Mouse (Mus musculus) hindbrain, embryonic 14.5 days (tissue): ENCODE data around the gene 4931428F04Rik. TPM values are rescaled to one million over a fixed set of nuclear protein-coding genes. Genes with fewer than 3 reads are reported as not detected.
"Not testable (repeated sequence)": the region's sequence is repeated elsewhere in the genome, so short reads cannot be mapped to it uniquely, and the experiment has no call there.

Experiments used
- ATAC-seq: fragments of 200-750 bp; cut with Nextera tagmentation; 2 replicates; pipeline ENCODE4 v1.8.0; 2017; ENCODE audit warnings: moderate number of reproducible peaks, mild to moderate bottlenecking, moderate TSS enrichment, moderate library complexity; ENCODE audit not compliant: low FRiP score
- DNase-seq: peaks from one replicate; pipeline ENCODE4 v3.0.0-alpha.2; 2015; ENCODE audit warnings: low spot score
- H3K27ac ChIP-seq: fragments of 300-500 bp; sonication (generic); 2 replicates; pipeline ENCODE4 v1.5.1; 2014; ENCODE audit warnings: mild to moderate bottlenecking, moderate library complexity
- H3K27me3 ChIP-seq: fragments of 300-500 bp; sonication (generic); 2 replicates; pipeline ENCODE4 v1.6.1; 2014; ENCODE audit warnings: mild to moderate bottlenecking, low read length, mixed read lengths; ENCODE audit not compliant: control insufficient read depth, insufficient read depth
- H3K36me3 ChIP-seq: fragments of 300-500 bp; sonication (generic); replicated peaks from 2 replicates; pipeline ENCODE4 v1.6.1; 2014; ENCODE audit not compliant: control insufficient read depth, insufficient read depth
- H3K4me1 ChIP-seq: fragments of 300-500 bp; sonication (generic); replicated peaks from 2 replicates; pipeline ENCODE4 v1.6.1; 2014; ENCODE audit warnings: antibody characterized with exemption, low read length, mixed read lengths; ENCODE audit not compliant: control insufficient read depth, insufficient read depth
- H3K4me2 ChIP-seq: fragments of 300-500 bp; sonication (generic); replicated peaks from 2 replicates; pipeline ENCODE4 v1.6.1; 2014; ENCODE audit warnings: mild to moderate bottlenecking, moderate library complexity
- H3K4me3 ChIP-seq: fragments of 300-500 bp; sonication (generic); replicated peaks from 2 replicates; pipeline ENCODE4 v1.5.1; 2014; ENCODE audit warnings: mild to moderate bottlenecking, low read length
- H3K9ac ChIP-seq: fragments of 300-500 bp; sonication (generic); 2 replicates; pipeline ENCODE4 v1.6.1; 2014
- H3K9me3 ChIP-seq: fragments of 300-500 bp; sonication (generic); 2 replicates; pipeline ENCODE4 v1.6.1; 2016; ENCODE audit warnings: low read length; ENCODE audit not compliant: control insufficient read depth
- WGBS: fragments of 180-500 bp; shearing (Covaris S2); extraction: QIAGEN DNeasy Blood & Tissue Kit; methylation state at CpG from one replicate; pipeline ENCODE4 v1.1.7; 2014; 5-methylcytosine and 5-hydroxymethylcytosine counted together
- microRNA counts: library from miRNA; unstranded; fragments of <30 nt; microRNA quantifications from one replicate; lab custom pipeline; 2016
- microRNA-seq: library from miRNA; unstranded; fragments of <30 nt; microRNA quantifications from one replicate; pipeline ENCODE4, GENCODE M21; 2016
- polyA plus RNA-seq: library from polyadenylated mRNA; unstranded; fragments of >200 nt; fragmentation: Nextera tagmentation; extraction: Ambion mirVana; gene quantifications from 2 replicates; pipeline ENCODE4 v1.2.1, GENCODE M21; 2014

4931428F04Rik gene
- polyA plus RNA-seq, 1 experiment from 2014 or later: 101 TPM

DNA sequence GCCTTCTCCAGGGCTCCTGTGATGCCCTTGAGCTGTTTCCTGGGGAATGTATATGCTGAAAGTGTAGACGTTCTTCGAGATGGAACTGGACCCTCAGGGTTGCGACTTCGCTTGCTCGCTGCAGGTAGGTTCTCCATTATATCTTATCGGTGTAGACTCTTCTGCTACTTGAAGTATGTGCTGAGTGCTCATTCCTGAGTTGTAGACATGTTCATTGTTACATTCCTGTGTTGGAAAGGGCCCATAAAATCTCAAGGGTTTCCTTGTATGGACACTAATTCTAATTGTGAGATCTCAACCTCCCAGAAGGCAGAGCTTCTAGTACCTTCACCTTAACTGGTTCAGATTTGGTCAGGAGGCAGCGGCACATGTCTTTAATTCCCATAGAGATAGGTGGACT is 48.6 kb downstream of the 4931428F04Rik start:
- 97% methylated on average over 7 of the region's 7 CpGs for WGBS
- Histone ChIP-seq H3K4me3 (no peak overlapping the region), H3K36me3 (peaks cover 48% of the 10 kb centered on the region), H3K4me2 (no peak overlapping the region), H3K27ac (no peak overlapping the region), H3K9ac (no peak overlapping the region), H3K4me1 (no peaks in the 10 kb centered on the region), H3K9me3 (no peaks in the 10 kb centered on the region), H3K27me3 (no peaks in the 10 kb centered on the region)
- no peak for DNase-seq
- ATAC-seq: no peak

- Histone ChIP-seq H3K36me3 (peaks cover 76% of the 10 kb centered on the region), H3K9me3 (no peaks in the 10 kb centered on the region), H3K4me1 (no peaks in the 10 kb centered on the region), H3K4me2 (no peak overlapping the region), H3K27me3 (no peaks in the 10 kb centered on the region), H3K9ac (no peak overlapping the region), H3K4me3 (no peak overlapping the region), H3K27ac (no peak overlapping the region)
- 92% methylated on average over 14 of the region's 14 CpGs for WGBS
- DNase-seq (no peak), ATAC-seq (no peak)
Observed at GRCm38 (mm10) chr8:105237442-105238142, 52.1 kb downstream of the 4931428F04Rik start.

DNA sequence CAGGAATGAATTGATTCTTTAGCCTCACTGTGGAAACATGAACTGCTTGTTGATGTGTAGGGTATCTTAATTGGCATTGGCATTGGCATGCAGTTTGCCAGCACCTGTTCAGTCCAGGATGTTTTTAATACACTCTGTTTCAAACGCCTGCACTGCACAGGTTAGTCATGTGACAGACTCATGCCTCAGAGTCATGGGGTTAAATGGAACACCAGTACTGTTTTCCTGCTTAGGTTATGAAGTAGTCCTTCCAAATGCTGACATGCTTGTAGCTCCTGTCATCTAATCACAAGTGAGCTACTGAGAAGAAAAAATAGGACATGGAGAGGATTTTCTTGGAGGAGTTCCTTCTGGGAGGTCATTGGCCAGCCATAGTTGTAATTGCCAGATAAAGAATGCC is 54.5 kb downstream of the 4931428F04Rik start:
- H3K9me3 ChIP-seq: no peaks in the 10 kb centered on the region
- ATAC-seq: no peak
- H3K36me3 ChIP-seq: peaks cover 58% of the 10 kb centered on the region
- no peak overlapping the region for H3K4me3 ChIP-seq
- no peaks in the 10 kb centered on the region for H3K27me3 ChIP-seq
- WGBS: 87% methylated on average over 1 of the region's 1 CpGs
- no peak overlapping the region for H3K27ac ChIP-seq
- no peaks in the 10 kb centered on the region for H3K4me1 ChIP-seq
- no peak for DNase-seq
- no peak overlapping the region for H3K4me2 ChIP-seq
- H3K9ac ChIP-seq: no peak overlapping the region

GRCm38 (mm10) chr8:105233126-105233935 is 56.3 kb downstream of the 4931428F04Rik start:
- H3K27ac ChIP-seq: no peak overlapping the region
- no peaks in the 10 kb centered on the region for H3K4me1 ChIP-seq
- DNase-seq (no peak), ATAC-seq (no peak)
- H3K9me3 ChIP-seq: no peaks in the 10 kb centered on the region
- no peak overlapping the region for H3K4me3 ChIP-seq
- H3K4me2 ChIP-seq: no peak overlapping the region
- 89% methylated on average over 1 of the region's 1 CpGs for WGBS
- no peaks in the 10 kb centered on the region for H3K27me3 ChIP-seq
- peaks cover 39% of the 10 kb centered on the region for H3K36me3 ChIP-seq
- H3K9ac ChIP-seq: no peak overlapping the region

- not testable (repeated sequence) for H3K4me1 ChIP-seq, H3K27ac ChIP-seq, H3K9ac ChIP-seq, H3K4me3 ChIP-seq, DNase-seq, H3K4me2 ChIP-seq, H3K27me3 ChIP-seq, H3K9me3 ChIP-seq, ATAC-seq
- peaks cover 38% of the 10 kb centered on the region for H3K36me3 ChIP-seq
- 95% methylated on average over 4 of the region's 4 CpGs for WGBS
Observed at GRCm38 (mm10) chr8:105232321-105232693, 57.4 kb downstream of the 4931428F04Rik start.

DNA sequence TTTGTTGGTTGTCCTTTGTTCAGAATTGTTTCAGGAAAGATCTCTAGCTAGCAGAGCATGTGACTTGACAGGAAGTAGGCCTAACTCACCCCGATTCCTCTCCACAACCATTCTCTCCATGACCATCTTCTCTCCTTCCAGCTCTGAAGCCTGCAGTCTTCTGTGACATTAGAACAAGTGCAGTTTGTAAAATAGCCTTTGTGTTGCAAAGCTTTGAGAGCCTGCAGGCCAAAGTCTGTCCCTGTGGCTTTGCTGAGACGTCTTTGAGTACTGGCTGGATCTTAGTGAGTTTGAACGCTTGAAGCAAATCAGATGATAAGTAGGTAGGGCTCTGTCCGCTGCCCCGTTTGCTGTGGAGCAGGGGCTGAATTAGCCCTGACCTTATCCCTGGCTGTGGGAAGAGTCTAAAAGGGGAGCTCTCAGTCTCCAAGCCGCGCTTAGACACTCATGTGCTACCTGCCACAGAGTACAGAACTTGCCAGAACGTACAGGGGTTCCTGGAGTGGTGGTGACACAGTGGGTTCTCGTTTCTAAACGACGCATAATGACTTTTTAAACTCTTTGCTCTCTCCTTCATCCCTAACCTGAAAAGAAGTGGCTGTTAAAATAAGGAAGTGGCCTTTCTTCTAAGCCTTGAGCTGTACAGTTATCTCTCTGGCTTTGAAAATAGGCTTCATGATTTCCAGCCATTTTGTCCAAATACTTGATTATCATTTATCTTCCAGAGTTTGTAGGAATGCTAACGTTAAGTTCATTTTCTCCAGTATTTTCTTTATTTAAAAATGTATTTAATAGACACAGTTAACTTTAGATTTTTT is 58.0 kb downstream of the 4931428F04Rik start:
- DNase-seq (no peak), ATAC-seq (no peak)
- H3K9me3 ChIP-seq: no peaks in the 10 kb centered on the region
- no peak overlapping the region for H3K9ac ChIP-seq
- H3K27ac ChIP-seq: no peak overlapping the region
- H3K36me3 ChIP-seq: peaks cover 38% of the 10 kb centered on the region
- no peak overlapping the region for H3K4me3 ChIP-seq
- no peak overlapping the region for H3K4me2 ChIP-seq
- no peaks in the 10 kb centered on the region for H3K27me3 ChIP-seq
- H3K4me1 ChIP-seq: no peaks in the 10 kb centered on the region
- WGBS: 85% methylated on average over 12 of the region's 12 CpGs

MicroRNAs encoded within 50 kb of the gene (microRNA counts, 519-probe panel; counts per million panel counts)
- 4,013 counts per million, percentile 28 among the panel's probes with 10 or more counts for microRNA mmu-miR-328 (lab: Ali Mortazavi, UCI)

Small RNA genes within 50 kb of the gene (microRNA-seq; reads per million reads assigned to microRNA genes)
- gene Gm27320 (not detected), gene Mir328 (351 reads per million, percentile 67 among the genes with 10 or more reads in this experiment)

Other genes starting within 250 kb of the 4931428F04Rik start
- not detected in 2 replicates for gene Ces3a, start 241.3 kb downstream of the 4931428F04Rik start, polyA plus RNA-seq
- not detected in 2 replicates for gene Ces3b, start 206.1 kb downstream of the 4931428F04Rik start, polyA plus RNA-seq
- 0.08 TPM in 1 of 2 replicates, not detected in the other for gene Ces4a, start 158.1 kb downstream of the 4931428F04Rik start, polyA plus RNA-seq
- 34.1 and 41.7 TPM in 2 replicates for gene Cbfb, start 119.2 kb downstream of the 4931428F04Rik start, polyA plus RNA-seq
- gene D230025D16Rik, start 64.7 kb downstream of the 4931428F04Rik start, polyA plus RNA-seq: 33.1 and 38.1 TPM in 2 replicates
- gene B3gnt9, start 34.7 kb downstream of the 4931428F04Rik start, polyA plus RNA-seq: 8.7 and 11.5 TPM in 2 replicates
- gene Tradd, start 25.3 kb downstream of the 4931428F04Rik start, polyA plus RNA-seq: 15.2 and 17.4 TPM in 2 replicates
- 1.2 and 2.0 TPM in 2 replicates for gene Fbxl8, start 25.2 kb downstream of the 4931428F04Rik start, polyA plus RNA-seq
- gene Hsf4, start 20.1 kb downstream of the 4931428F04Rik start, polyA plus RNA-seq: 0.63 and 0.79 TPM in 2 replicates
- gene Nol3, start 13.7 kb downstream of the 4931428F04Rik start, polyA plus RNA-seq: 4.0 and 4.3 TPM in 2 replicates
- gene Exoc3l, start 6.2 kb upstream of the 4931428F04Rik start, polyA plus RNA-seq: 9.5 and 12.2 TPM in 2 replicates
- gene E2f4, start 7.8 kb upstream of the 4931428F04Rik start, polyA plus RNA-seq: 43.5 and 48.2 TPM in 2 replicates
- gene Elmo3, start 15.7 kb upstream of the 4931428F04Rik start, polyA plus RNA-seq: 1.1 and 1.6 TPM in 2 replicates
- 0.46 and 0.92 TPM in 2 replicates for gene Lrrc29, start 36.4 kb upstream of the 4931428F04Rik start, polyA plus RNA-seq
- 141 and 147 TPM in 2 replicates for gene Tmem208, start 36.5 kb upstream of the 4931428F04Rik start, polyA plus RNA-seq
- gene Fhod1, start 58.1 kb upstream of the 4931428F04Rik start, polyA plus RNA-seq: 0.58 and 0.70 TPM in 2 replicates
- 11.4 and 12.1 TPM in 2 replicates for gene Slc9a5, start 59.0 kb upstream of the 4931428F04Rik start, polyA plus RNA-seq
- gene Plekhg4, start 83.4 kb upstream of the 4931428F04Rik start, polyA plus RNA-seq: 1.8 and 2.6 TPM in 2 replicates
- gene Kctd19, start 123.6 kb upstream of the 4931428F04Rik start, polyA plus RNA-seq: 0.10 TPM in 1 of 2 replicates, not detected in the other
- gene Lrrc36, start 123.7 kb upstream of the 4931428F04Rik start, polyA plus RNA-seq: 0.44 and 0.78 TPM in 2 replicates
- gene Tppp3, start 181.7 kb upstream of the 4931428F04Rik start, polyA plus RNA-seq: 204 and 207 TPM in 2 replicates
- 32.7 and 33.1 TPM in 2 replicates for gene Zdhhc1, start 207.0 kb upstream of the 4931428F04Rik start, polyA plus RNA-seq
- gene Hsd11b2, start 228.9 kb upstream of the 4931428F04Rik start, polyA plus RNA-seq: 6.1 and 7.0 TPM in 2 replicates